ENCODE assay signal across 22 mouse cellular contexts in the genomic region with DNA sequence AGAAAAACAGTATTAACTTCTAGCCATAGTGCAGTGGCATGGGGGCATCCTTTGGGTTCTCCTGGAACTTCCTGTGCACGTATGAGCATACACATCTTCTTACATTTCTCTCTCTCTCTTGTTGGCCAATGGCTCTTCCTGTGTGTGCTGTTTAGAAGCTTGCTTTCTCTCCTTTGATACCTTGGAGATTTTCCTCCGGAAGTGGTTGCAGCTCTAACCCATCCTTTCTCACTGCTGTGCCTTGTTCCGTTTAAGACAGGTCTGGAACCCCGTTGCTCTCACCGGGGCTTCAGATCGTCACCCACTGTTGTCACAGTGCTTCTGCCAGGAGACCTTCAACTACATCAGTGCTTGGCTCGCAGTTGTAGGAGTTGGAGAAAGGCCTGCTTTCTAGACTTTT. TPM values are rescaled to one million over a fixed set of nuclear protein-coding genes. Genes with fewer than 3 reads are reported as not detected.
"Had no signal": no experiment of that assay in that cellular context is flagged by ENCODE, and none has a peak within 500 bp of the region (broad histone marks: within the 10 kb centered on the region; RNA-seq: fewer than 3 reads in every experiment).

No protein-coding gene starts in this region.

- H3K4me1 ChIP-seq: limb, embryonic 12.5 days; limb, embryonic 15.5 days; midbrain, embryonic 12.5 days; midbrain, embryonic 15.5 days; neural tube, embryonic 13.5 days had no signal

- H3K4me2 ChIP-seq: limb, embryonic 12.5 days; limb, embryonic 15.5 days; liver, embryonic 11.5 days; lung, embryonic 15.5 days; midbrain, embryonic 12.5 days; midbrain, embryonic 15.5 days; neural tube, embryonic 13.5 days had no signal

- H3K4me3 ChIP-seq: limb, embryonic 12.5 days; limb, embryonic 15.5 days; lung, embryonic 15.5 days; midbrain, embryonic 12.5 days; midbrain, embryonic 15.5 days; neural tube, embryonic 13.5 days had no signal

- DNase-seq: kidney, adult 18-20 months; kidney, adult 9 months; kidney, postnatal 14 days; kidney, postnatal 4 days; left cerebral cortex, postnatal 4 days; liver, postnatal 0 days; lung, postnatal 10 days; lung, postnatal 36 days; retina, postnatal 1 day; right cerebral cortex, postnatal 25 days; spleen, adult 18-20 months; thymus, adult 18-20 months; thymus, postnatal 4 days had no signal

- H3K27me3 ChIP-seq: limb, embryonic 12.5 days; limb, embryonic 15.5 days; lung, embryonic 15.5 days; midbrain, embryonic 12.5 days; midbrain, embryonic 15.5 days; neural tube, embryonic 13.5 days had no signal

- H3K27ac ChIP-seq: limb, embryonic 12.5 days; limb, embryonic 15.5 days; liver, embryonic 14.5 days; lung, embryonic 15.5 days; midbrain, embryonic 12.5 days; midbrain, embryonic 15.5 days; neural tube, embryonic 13.5 days had no signal

- H3K9me3 ChIP-seq: limb, embryonic 12.5 days; limb, embryonic 15.5 days; lung, embryonic 15.5 days; midbrain, embryonic 12.5 days; midbrain, embryonic 15.5 days; neural tube, embryonic 13.5 days had no signal

- H3K9ac ChIP-seq: limb, embryonic 12.5 days; limb, embryonic 15.5 days; liver, embryonic 14.5 days; liver, postnatal 0 days; lung, embryonic 15.5 days; midbrain, embryonic 12.5 days; midbrain, embryonic 15.5 days; neural tube, embryonic 13.5 days had no signal

- ATAC-seq: intestine, embryonic 16.5 days; liver, postnatal 0 days; midbrain, embryonic 15.5 days had no signal

RNA-seq across cellular contexts. Expression of a gene that starts 36.4 kb away (rescaled TPM):
- polyA plus RNA-seq: midbrain, embryonic 12.5 days had no signal
